Mouse (Mus musculus): ENCODE results near the gene Mat2a.

The Mat2a gene

DNA sequence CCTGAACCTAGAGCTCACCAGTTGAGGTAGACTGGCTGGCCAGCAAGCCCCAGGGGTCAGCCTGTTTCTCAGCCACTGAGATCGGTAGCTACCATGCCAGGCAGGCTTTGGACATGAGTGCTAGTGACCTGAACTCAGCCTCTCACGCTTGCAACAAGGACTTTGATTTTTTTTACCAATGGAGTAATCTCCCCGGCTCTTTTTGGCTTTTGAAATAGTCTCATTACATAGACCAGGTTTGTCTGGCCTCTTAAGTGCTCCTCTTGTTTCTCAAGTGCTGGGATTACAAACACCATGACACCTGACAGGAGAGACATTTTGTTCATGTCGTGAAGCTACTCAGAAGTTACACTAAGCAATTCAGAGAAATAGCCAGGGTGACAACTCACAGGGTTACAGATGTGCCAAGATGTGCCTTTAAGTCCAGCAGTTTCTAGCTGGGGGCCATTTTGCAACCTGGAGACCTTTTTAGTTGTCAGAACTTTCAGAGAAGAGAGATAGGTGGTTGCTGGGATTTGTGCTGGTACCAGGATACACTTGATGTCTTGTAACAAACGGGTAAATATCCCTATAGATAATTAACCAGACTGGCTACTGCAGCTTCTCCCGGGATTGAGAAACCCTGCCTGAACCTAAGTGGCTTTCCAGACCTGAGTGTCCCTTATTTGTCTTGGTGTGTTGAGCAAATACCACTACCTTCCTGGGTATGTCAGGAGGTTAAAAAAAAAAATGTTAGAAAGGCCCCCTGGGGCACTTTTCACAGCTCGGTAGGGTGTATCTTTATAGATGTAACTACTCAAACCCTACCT, 23.2 kb downstream of the Mat2a start:
- DNase-seq (ENCODE audit: low read depth, low spot score): no peak

GRCm38 (mm10) chr6:72415181-72415580, 24.2 kb downstream of the Mat2a start:
- no peak for DNase-seq (ENCODE audit: low read depth, low spot score)

- DNase-seq (ENCODE audit: low read depth, low spot score): peak; percentile 85
These were observed 25.1 kb downstream of the Mat2a start, which contains the start of gene Ggcx for GRCm38 (mm10) chr6:72414076-72414756. Gene Ggcx (plus strand): TSS chr6:72414308.

DNA sequence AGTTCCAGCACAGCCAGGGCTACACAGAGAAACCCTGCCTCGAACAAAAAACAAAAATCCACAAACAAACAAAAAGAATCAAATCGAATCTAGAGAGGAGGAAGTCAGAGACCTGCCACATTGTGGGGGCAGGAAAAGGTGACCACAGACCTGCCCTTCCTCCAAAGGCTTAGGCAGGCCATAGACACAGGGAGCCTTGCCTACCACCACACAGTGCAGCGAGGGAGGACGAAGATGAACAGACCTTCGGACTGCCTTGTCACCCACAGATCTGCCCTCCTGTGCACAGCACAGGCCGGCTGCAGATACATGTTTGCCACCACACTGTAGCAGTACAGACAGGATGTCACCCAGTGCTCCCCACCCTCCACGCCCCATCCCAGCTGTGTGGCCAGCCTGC, 28.8 kb downstream of the Mat2a start:
- no peak for DNase-seq (ENCODE audit: low read depth, low spot score)

- no peak for DNase-seq (ENCODE audit: low read depth, low spot score)
These were observed 29.4 kb downstream of the Mat2a start for GRCm38 (mm10) chr6:72410003-72410402.

DNA sequence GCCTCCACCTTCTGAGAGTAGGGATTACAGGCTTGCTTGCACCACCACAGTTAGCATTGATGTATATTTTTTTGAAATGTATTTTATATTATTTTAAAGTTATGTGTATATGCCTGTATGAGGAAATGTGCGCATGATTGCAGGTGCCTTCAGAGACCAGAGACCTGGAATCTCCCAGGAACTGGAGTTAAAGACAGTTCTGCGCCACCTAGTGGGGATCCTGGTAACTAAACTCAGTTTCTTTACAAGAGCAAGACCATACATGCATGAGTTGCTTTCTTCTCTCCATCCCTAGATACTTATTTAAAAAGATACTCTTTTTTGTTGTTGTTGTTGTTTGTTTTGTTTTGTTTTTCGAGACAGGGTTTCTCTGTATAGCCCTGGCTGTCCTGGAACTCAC, 29.8 kb downstream of the Mat2a start:
- DNase-seq (ENCODE audit: low read depth, low spot score): peak; percentile 65

DNA sequence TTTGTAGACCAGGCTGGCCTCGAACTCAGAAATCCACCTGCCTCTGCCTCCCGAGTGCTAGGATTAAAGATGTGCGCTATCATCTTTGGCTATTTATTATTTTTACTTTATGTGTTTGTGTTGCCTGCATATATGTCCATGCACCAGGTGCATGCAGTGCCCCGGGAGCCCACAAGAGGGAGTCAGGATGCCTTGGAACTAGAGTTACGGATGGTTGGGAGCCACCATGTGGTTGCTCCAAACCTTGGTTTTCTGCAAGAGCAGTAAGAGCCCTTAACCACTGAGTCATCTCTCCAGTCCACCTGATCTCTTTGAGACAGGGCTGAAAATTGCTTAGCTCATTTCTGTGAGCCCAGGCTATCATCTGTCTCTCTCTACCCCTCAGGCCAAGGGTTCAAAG, 32.2 kb downstream of the Mat2a start:
- DNase-seq (ENCODE audit: low read depth, low spot score): peak; percentile 87

- DNase-seq (ENCODE audit: low read depth, low spot score): no peak
These were observed 34.0 kb downstream of the Mat2a start for GRCm38 (mm10) chr6:72405356-72405755.

GRCm38 (mm10) chr6:72401875-72402274, 37.5 kb downstream of the Mat2a start:
- DNase-seq (ENCODE audit: low read depth, low spot score): no peak

GRCm38 (mm10) chr6:72399967-72400366, 39.4 kb downstream of the Mat2a start:
- DNase-seq (ENCODE audit: low read depth, low spot score): no peak

- no peak for DNase-seq (ENCODE audit: low read depth, low spot score)
These were observed 42.5 kb downstream of the Mat2a start for GRCm38 (mm10) chr6:72396837-72397251.

DNA sequence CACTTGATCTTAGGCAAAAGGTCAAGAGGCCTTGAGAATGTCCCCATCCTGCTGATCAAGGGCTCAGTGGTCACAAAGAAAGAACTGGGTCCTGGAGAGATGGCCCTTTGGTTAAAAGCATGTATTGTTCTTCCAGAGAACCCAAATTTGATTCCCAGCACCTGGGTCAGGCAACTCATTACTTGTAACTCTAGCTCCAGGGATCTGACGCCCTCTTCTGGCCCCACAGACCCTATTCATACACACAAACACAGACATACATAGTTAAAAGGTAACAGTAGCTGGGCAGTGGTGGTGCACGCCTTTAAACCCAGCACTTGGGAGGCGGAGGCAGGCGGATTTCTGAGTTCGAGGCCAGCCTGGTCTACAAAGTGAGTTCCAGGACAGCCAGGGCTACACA, 47.0 kb downstream of the Mat2a start:
- DNase-seq (ENCODE audit: low read depth, low spot score): no peak

GRCm38 (mm10) chr6:72390795-72391521, 48.4 kb downstream of the Mat2a start:
- DNase-seq (ENCODE audit: low read depth, low spot score): no peak

- no peak for DNase-seq (ENCODE audit: low read depth, low spot score)
These were observed 49.2 kb downstream of the Mat2a start, which contains the start of gene Vamp8 for GRCm38 (mm10) chr6:72389941-72390771. Gene Vamp8 (minus strand): TSS chr6:72390703.

- no peak for DNase-seq (ENCODE audit: low read depth, low spot score)
These were observed 49.9 kb downstream of the Mat2a start for GRCm38 (mm10) chr6:72389471-72389940.

DNA sequence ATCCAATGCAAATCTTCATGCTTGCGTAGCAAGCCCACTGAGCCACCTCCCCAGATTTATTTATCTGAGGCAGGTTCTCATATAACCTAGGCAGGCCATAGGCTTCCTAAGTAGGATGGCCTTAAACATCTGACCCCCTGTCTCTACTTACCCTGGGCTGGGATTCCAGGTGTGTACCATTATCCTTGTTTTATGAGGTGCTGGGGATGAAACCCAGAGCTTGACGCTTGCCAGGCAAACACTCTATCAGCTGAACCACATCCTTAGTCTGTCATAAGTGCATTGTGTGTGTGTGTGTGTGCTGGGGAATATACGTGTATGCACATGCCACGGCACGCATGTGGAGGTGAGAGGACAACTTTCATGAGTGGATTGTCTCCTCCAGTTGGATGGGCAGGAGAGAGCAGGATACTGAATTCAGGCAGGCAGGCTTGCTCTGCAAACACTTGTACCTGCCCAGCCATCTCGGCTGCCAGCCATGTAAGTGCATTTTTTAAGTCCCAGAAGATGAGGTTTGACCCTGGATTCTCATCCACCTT, 50.5 kb downstream of the Mat2a start:
- DNase-seq (ENCODE audit: low read depth, low spot score): no peak

DNA sequence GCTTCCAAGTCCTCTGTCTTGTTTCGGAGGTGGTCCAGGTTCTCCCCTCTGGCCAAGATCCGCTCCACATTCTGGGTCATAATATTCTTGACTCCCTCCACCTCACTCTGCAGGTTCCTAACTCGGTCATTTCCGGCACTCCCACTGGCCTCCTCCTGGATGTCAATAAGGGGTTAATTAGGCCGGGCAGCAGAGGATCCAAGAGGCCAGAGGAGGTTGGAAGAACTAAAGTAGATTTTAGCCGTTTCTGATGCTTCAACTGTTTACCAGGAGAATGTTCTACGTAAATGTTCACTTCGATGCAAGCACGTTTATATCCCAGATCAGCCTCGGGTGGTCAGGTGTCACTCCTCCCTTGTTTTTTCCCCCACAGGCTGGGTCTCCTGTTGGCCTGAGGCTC, 51.1 kb downstream of the Mat2a start:
- no peak for DNase-seq (ENCODE audit: low read depth, low spot score)

DNA sequence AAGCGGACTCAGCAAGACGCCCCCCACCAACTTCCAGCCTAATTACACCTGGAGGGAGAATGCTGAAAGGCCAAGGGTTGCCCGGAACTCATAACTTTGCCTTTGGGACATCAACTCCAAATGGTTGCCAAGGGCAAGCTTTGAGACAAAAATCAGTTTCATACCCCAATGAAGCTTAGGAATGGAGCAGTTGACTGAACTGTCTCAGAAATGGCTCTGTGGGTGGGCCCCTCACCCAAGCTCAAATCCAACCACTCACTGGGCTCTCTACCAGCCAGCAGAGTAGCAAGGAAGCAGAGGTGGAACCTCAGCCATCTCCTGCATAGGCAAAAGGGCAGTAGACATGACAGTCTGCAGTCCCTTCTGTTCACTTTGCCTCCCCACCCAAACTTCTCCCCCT, 51.5 kb downstream of the Mat2a start:
- no peak for DNase-seq (ENCODE audit: low read depth, low spot score)

DNA sequence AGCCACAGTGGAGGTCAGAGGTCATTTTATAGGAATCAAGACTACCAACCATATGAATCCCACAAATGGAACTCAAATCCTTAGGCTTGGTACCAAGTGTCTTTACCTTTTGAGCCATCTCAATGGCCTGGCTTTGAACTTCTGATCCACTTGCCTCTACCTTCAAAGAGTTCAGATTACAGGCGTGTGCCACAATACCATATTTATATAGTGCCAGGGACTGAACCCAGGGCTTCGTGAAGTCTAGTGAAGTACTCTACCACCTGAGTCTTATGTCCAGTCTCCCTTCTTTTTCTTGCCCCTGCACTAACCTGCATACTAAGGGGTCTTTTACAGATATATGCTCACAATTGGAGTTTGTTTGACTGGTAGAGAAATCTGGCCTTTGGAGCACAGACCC, 52.8 kb downstream of the Mat2a start:
- DNase-seq (ENCODE audit: low read depth, low spot score): no peak

DNA sequence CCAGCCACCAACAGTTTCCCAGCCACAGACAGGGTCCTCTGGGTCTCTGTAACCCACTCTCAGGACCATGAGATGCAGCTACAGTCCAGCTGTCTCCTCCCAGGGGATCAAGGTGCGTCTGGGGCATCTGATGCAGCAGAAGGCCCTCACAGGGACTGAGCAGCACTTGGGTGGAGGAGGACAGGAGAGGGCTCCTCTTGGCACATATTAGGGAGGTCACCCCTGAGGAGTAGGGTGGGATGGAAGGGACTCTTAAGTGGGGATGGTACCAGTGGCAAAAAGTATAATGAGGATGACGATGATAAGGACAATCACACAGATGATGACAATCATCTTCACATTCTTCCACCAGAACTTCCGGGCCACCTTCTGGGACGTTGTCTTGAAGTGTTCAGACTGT, 54.1 kb downstream of the Mat2a start:
- DNase-seq (ENCODE audit: low read depth, low spot score): no peak

- DNase-seq (ENCODE audit: low read depth, low spot score): no peak
These were observed 55.4 kb downstream of the Mat2a start for GRCm38 (mm10) chr6:72383952-72384351.

Data from telencephalon, adult 2 months (tissue).